Mouse (Mus musculus): ENCODE data around the gene Zfp948. TPM values are rescaled to one million over a fixed set of nuclear protein-coding genes. Genes with fewer than 3 reads are reported as not detected.

Zfp948 gene
- total and polyA plus RNA-seq, 3 experiments, result 3.2 to 3.5 TPM; not detected in 1

- Histone ChIP-seq H3K9ac (ENCODE audit: control insufficient read depth, low read depth, low read length, poor library complexity, severe bottlenecking) (no peak overlapping the region), H3K9me3 (replicated peaks; ENCODE audit: insufficient read depth, low read length) (no peaks in the 10 kb centered on the region), H3K27me3 (ENCODE audit: control insufficient read depth in 1 of 2, insufficient read depth in 2 of 2, low read length in 2 of 2) (no peaks in the 10 kb centered on the region), H3K79me2 (ENCODE audit: control insufficient read depth, insufficient read depth, low read length, poor library complexity) (no peaks in the 10 kb centered on the region), H3K27ac (ENCODE audit: control insufficient read depth, low read depth, low read length) (no peak overlapping the region), H3K36me3 (ENCODE audit: control insufficient read depth in 1 of 2, insufficient read depth in 2 of 2, low read length in 2 of 2) (no peaks in the 10 kb centered on the region; a peak in 1 of 4 replicates), H3K4me1 (ENCODE audit: control insufficient read depth in 1 of 2, insufficient read depth in 2 of 2, low read length in 2 of 2) (no peaks in the 10 kb centered on the region), H3K4me3 (ENCODE audit: control insufficient read depth in 1 of 2, insufficient read depth in 1 of 2, low read depth in 2 of 2, low read length in 2 of 2) (no peak overlapping the region)
- TF ChIP-seq SMC3 (IDR thresholded peaks at IDR 0.05; ENCODE audit: low read depth, low read length) (no peak), CTCF (IDR thresholded peaks at IDR 0.05 in 2 of 3, conservative IDR thresholded peaks at IDR 0.05 in 1 of 3; ENCODE audit: control insufficient read depth in 1 of 3, insufficient read depth in 1 of 3, low read depth in 2 of 3, low read length in 3 of 3, poor library complexity in 1 of 3, severe bottlenecking in 1 of 3) (no peak), ZC3H11A (IDR thresholded peaks at IDR 0.05; ENCODE audit: low read depth, low read length) (no peak), ETS1 (IDR thresholded peaks at IDR 0.05; ENCODE audit: low read depth, low read length) (no peak), POLR2AphosphoS5 (IDR thresholded peaks at IDR 0.05; ENCODE audit: borderline replicate concordance, low read depth, low read length) (no peak), RAD21 (IDR thresholded peaks at IDR 0.05; ENCODE audit: low read depth, low read length) (no peak), ZKSCAN1 (IDR thresholded peaks at IDR 0.05; ENCODE audit: low read depth, low read length) (no peak), TAL1 (IDR thresholded peaks at IDR 0.05; ENCODE audit: low read length) (no peak), MEF2A (IDR thresholded peaks at IDR 0.05; ENCODE audit: extremely low read depth, insufficient replicate concordance, low read depth, low read length, poor library complexity, severe bottlenecking) (no peak), MYB (IDR thresholded peaks at IDR 0.05; ENCODE audit: low read depth, low read length) (no peak), POLR2A (IDR thresholded peaks at IDR 0.05; ENCODE audit: control insufficient read depth in 1 of 2, insufficient read depth in 1 of 2, low read depth in 1 of 2, low read length in 2 of 2, poor library complexity in 1 of 2) (no peak), CHD1 (IDR thresholded peaks at IDR 0.05; ENCODE audit: low read depth, low read length) (no peak), GABPA (IDR thresholded peaks at IDR 0.05; ENCODE audit: low read depth, low read length) (no peak), EP300 (IDR thresholded peaks at IDR 0.05; ENCODE audit: low read depth in 1 of 2, low read length in 2 of 2) (no peak), UBTF (IDR thresholded peaks at IDR 0.05; ENCODE audit: borderline replicate concordance, insufficient read depth, low read depth, low read length) (no peak), MXI1 (IDR thresholded peaks at IDR 0.05; ENCODE audit: low read depth, low read length) (no peak), NELFE (IDR thresholded peaks at IDR 0.05; ENCODE audit: low read depth, low read length) (no peak), NRF1 (IDR thresholded peaks at IDR 0.05; ENCODE audit: insufficient read depth, low read depth, low read length, poor library complexity, severe bottlenecking) (no peak), ZNF384 (IDR thresholded peaks at IDR 0.05; ENCODE audit: low read depth, low read length) (no peak), MAZ (IDR thresholded peaks at IDR 0.05; ENCODE audit: low read depth, low read length) (no peak)
- no peak for DNase-seq (ENCODE audit: low read depth, low spot score)
These were observed 18.7 kb downstream of the Zfp948 start for GRCm38 (mm10) chr17:21585521-21585920.

DNA sequence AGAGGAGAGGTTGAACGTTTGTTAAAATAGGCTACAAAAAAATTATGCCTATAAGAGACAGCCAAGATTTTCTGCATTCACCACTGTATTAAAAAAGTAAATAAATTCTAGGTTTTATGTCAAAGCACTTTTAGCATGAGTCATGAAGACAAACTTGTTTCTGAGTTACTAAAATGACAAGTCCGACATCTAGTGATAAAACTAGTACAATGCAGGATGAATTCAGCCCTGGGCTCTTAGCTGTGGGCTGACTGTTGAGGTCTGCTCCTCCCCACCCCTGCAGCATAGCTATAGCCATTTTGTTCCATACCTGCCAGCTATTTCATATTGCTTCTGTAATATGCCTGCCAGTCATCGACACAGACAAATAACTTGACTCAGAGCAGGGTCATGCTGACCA, 49.5 kb downstream of the Zfp948 start:
- H3K27ac ChIP-seq (ENCODE audit: control insufficient read depth, low read depth, low read length), result no peak overlapping the region
- H3K4me1 ChIP-seq (ENCODE audit: control insufficient read depth in 1 of 2, insufficient read depth in 2 of 2, low read length in 2 of 2), result no peaks in the 10 kb centered on the region
- H3K9ac ChIP-seq (ENCODE audit: control insufficient read depth, low read depth, low read length, poor library complexity, severe bottlenecking), result no peak overlapping the region
- H3K27me3 ChIP-seq (ENCODE audit: control insufficient read depth in 1 of 2, insufficient read depth in 2 of 2, low read length in 2 of 2), result no peaks in the 10 kb centered on the region
- H3K36me3 ChIP-seq (ENCODE audit: control insufficient read depth in 1 of 2, insufficient read depth in 2 of 2, low read length in 2 of 2), result no peaks in the 10 kb centered on the region
- peak; percentile 6 for DNase-seq (ENCODE audit: low read depth, low spot score)
- H3K79me2 ChIP-seq (ENCODE audit: control insufficient read depth, insufficient read depth, low read length, poor library complexity), result no peaks in the 10 kb centered on the region
- TF ChIP-seq CTCF (IDR thresholded peaks at IDR 0.05 in 2 of 3, conservative IDR thresholded peaks at IDR 0.05 in 1 of 3; ENCODE audit: control insufficient read depth in 1 of 3, insufficient read depth in 1 of 3, low read depth in 2 of 3, low read length in 3 of 3, poor library complexity in 1 of 3, severe bottlenecking in 1 of 3), result peak in 1 of 3 experiments; percentile 5; a peak in 1 of 6 replicates
- peak; percentile 3 for TF ChIP-seq RAD21 (IDR thresholded peaks at IDR 0.05; ENCODE audit: low read depth, low read length)
- TF ChIP-seq UBTF (IDR thresholded peaks at IDR 0.05; ENCODE audit: borderline replicate concordance, insufficient read depth, low read depth, low read length), result no peak
- no peak overlapping the region for H3K4me3 ChIP-seq (ENCODE audit: control insufficient read depth in 1 of 2, insufficient read depth in 1 of 2, low read depth in 2 of 2, low read length in 2 of 2)
- H3K9me3 ChIP-seq (replicated peaks; ENCODE audit: insufficient read depth, low read length), result no peaks in the 10 kb centered on the region
